Mouse (Mus musculus): ENCODE measurements around the gene Mylpf.
"Not testable (repeated sequence)": the region's sequence is repeated elsewhere in the genome, so short reads cannot be mapped to it uniquely, and the experiment has no call there.

Gene Mylpf

GRCm38 (mm10) chr7:127225147-127225995 is 16.7 kb downstream of the Mylpf start:
- no peak for DNase-seq (ENCODE audit: low spot score in 2 of 2)

- DNase-seq (ENCODE audit: low spot score in 2 of 2): peak; percentile 80 to 86
These were observed 20.1 kb downstream of the Mylpf start for GRCm38 (mm10) chr7:127228615-127229303.

DNA sequence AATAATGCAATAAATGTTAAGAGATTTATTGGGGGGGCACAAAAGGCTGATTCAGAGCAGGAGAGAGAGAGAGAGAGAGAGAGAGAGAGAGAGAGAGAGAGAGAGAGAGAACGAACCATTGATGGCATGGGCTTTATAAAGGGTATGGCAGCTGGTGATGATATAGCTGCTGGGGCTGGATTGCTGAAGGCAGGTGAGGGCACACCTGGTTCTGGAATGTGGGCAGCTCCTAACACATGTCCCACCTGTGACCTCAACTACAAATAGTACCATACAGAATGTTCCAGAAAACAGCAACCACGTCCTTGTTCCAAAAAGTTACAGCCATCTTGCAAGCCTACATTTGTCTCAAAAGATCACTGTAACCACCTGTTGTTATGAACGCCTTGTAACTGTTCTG is 22.7 kb downstream of the Mylpf start:
- no peak for DNase-seq (ENCODE audit: low spot score in 2 of 2)

- DNase-seq (ENCODE audit: low spot score in 2 of 2): no peak
These were observed 23.3 kb downstream of the Mylpf start for GRCm38 (mm10) chr7:127231826-127232621.

DNA sequence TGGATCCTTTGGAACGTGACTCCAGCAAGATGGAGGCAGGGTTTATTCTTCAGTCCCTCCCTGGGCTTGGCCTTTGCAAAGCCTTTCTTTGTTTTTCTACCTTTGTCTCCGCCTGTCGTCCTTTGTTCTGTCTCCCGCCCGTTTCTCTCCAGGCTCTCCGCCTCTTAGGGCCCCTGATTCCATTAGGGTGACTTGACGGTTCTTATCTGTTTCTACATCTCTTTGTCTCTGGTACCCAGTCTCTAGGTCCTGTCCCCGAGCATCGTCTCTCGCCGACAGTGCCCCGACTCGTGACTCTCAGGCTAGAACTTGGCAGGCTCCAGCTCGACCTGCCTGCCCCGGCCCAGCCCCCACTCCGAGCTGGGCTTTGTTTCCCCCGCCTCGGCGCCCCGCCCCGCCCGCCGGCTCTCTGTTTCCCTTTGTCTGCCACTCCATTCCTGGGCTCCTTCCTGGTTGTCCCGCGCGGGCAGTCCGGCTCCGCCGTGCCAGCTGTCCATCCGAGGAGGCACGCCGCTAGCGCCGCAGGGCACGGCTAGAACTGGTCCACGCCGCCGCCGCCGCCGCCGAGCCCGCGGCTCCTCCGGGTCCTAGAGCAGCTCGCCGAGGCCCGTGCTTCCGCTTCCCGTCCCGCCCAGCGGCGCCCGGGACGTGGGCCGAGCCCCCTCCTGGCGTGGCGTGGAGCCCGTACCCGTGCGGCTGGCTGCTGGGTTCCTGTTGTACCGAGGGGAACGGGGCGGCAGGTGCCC is 24.1 kb downstream of the Mylpf start, which contains the start of the genes Zfp553 and Sept1:
TSS of gene Zfp553 (plus strand) at position 440 of the 746 bp plus-strand sequence.
TSS of gene Sept1 (minus strand) at position 509 of the 746 bp plus-strand sequence.
- peak; percentile 61 to 67 for DNase-seq (ENCODE audit: low spot score in 2 of 2)

GRCm38 (mm10) chr7:127233368-127233749 is 24.7 kb downstream of the Mylpf start:
- peak in 1 of 2 experiments; percentile 16 for DNase-seq (ENCODE audit: low spot score in 2 of 2)

DNA sequence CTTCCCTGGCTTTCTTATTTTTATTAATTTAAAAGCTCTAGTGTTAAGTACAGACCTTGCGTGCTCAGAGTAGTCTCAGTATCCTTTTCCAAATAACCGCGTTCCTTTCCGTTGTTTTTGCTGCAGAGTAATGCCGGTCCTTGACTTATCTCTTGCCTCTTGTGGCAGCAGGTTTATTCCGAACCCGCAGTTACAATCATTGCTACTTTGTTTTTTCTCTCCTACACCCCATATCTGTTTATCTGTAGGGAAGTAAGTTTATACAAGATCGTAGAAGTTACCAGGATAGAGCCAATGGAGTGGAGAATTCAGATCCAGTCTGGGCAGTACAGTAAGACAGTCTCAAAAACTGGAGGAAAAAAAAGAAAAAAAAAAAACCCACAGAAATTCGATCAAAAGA is 25.1 kb downstream of the Mylpf start:
- no peak for DNase-seq (ENCODE audit: low spot score in 2 of 2)

DNA sequence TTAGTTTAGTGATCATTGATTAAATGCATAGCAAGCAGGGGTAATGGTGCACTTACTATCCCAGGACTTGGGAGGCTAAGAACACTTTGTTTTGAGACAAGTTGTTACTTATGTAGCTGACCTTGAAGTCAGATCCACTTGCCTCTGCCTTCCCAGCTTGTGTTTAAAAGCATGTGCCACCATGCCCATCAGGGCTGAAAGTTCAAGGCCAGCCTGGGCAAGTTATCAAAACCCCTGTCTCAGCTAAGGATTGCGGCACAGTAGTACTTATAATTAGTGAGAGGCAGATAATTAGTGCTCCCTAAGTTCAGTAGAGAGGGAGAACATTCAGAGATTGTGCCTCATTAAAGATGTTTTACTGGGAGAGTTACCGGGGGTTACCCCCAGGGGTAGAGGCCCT is 26.1 kb downstream of the Mylpf start:
- DNase-seq (ENCODE audit: low spot score in 2 of 2): no peak

- DNase-seq (ENCODE audit: low spot score in 2 of 2): no peak
These were observed 34.7 kb downstream of the Mylpf start for GRCm38 (mm10) chr7:127243361-127243867.

DNA sequence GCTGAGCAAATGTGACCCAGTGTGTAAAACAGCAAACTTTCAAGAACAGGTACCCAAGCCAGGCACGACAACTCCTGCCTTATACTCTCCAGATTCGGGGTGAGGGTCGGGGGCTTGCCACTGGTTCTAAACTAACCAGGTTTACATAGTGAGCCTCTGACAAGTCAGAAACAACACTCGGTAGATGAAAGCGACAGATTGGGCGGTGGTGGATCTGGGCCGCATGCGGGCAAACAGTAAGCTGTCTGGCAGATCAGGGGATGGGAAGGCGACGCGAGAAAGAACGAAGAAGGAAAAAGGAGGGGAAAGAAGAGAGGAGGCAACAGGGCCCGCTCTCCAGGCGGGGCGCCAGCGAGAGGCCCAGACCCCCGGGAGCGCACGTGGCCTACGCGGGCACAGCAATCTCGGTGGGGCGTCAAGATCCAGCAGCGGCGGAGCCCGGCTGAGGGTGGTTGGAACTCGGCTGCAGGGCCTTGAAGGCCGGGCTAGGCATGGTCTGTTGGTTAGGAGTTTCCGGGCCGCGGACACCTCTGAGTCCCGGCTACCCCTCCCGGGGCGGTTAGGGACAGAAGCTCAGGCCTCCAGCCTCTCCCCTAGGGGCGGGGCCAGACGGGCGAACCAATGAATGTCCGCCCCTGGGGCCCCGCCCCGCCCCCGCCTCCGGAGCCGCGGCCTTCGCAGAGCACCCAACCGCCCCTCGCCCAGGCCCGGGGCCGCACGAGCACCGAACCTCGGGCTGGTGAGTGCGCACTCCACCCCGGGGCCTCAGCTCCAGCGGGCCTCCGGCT is 35.4 kb downstream of the Mylpf start, which contains the start of gene Zfp771:
TSS of gene Zfp771 (plus strand) at position 405 of the 788 bp plus-strand sequence.
- peak; percentile 91 for DNase-seq (ENCODE audit: low spot score in 2 of 2)

- no peak for DNase-seq (ENCODE audit: low spot score in 2 of 2)
These were observed 36.2 kb downstream of the Mylpf start for GRCm38 (mm10) chr7:127244658-127245510.

GRCm38 (mm10) chr7:127250511-127250910 is 41.8 kb downstream of the Mylpf start:
- not testable (repeated sequence) for DNase-seq (ENCODE audit: low spot score in 2 of 2)

DNA sequence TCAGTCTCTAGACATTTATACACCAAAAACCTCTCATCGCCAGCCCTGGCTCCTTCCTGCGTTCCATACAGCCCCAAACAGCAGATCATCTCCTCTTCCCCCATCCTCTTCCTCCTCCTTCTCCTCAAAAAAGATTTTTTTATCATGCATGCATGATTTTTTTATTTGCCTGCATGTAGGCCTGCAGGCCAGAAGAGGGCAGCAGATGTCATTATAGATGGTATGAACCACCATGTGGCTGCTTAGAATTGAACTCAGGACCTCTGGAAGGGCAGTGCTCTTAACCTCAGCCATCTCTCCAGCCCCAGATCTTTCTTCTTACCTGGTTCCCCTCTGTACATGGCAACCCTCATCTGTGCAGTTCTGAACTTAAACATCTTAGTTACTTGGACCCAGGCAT is 43.7 kb downstream of the Mylpf start:
- peak; percentile 38 to 40 for DNase-seq (ENCODE audit: low spot score in 2 of 2)

GRCm38 (mm10) chr7:127253341-127253740 is 44.7 kb downstream of the Mylpf start:
- DNase-seq (ENCODE audit: low spot score in 2 of 2): no peak

GRCm38 (mm10) chr7:127253821-127254769 is 45.4 kb downstream of the Mylpf start:
- DNase-seq (ENCODE audit: low spot score in 2 of 2): peak; percentile 89 to 93

DNA sequence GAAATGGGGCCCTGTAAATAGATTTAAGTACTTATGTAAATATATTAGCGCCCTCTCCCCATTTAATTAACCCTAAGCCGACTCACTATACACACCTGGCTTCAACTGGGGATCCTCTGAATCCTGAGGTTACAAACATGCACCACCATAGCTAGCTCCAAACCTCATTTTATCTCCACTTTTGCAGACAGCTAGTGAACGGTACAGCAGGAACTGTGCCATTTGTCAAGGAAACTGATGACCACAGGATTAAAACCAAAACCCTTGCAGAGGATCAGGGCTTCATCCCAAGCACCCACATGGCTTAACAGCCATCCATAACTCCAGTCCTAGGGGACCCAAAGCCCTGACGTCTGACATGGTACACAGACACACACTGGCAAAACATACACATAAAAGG is 46.3 kb downstream of the Mylpf start:
- DNase-seq (ENCODE audit: low spot score in 2 of 2): no peak

DNA sequence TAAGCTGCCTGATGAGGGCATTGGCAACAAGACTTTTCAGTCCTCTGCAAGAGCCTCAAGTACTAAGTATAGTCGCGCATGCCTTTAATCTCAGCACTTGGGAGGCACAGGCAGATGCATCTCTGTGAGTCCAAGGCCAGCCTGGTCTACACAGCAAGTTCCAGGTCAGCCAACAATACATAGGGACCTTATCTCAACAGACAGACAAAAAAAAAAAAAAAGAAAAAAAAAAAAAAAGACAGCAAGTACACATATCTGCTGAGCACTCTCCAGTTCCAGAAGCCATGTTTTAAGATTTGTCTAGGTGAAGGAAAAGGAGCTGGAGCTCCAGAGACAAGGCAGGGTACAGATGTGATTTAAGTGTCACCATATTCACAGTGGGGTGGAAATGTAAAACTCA is 47.3 kb downstream of the Mylpf start:
- DNase-seq (ENCODE audit: low spot score in 2 of 2): no peak

- no peak for DNase-seq (ENCODE audit: low spot score in 2 of 2)
These were observed 47.8 kb downstream of the Mylpf start for GRCm38 (mm10) chr7:127256518-127256917.
